Mouse (Mus musculus): ENCODE measurements around the gene D1Ertd622e. TPM values are rescaled to one million over a fixed set of nuclear protein-coding genes. Genes with fewer than 3 reads are reported as not detected.

The D1Ertd622e gene
- polyA plus RNA-seq, 1 experiment from 2014 or later = 13.2 TPM

DNA sequence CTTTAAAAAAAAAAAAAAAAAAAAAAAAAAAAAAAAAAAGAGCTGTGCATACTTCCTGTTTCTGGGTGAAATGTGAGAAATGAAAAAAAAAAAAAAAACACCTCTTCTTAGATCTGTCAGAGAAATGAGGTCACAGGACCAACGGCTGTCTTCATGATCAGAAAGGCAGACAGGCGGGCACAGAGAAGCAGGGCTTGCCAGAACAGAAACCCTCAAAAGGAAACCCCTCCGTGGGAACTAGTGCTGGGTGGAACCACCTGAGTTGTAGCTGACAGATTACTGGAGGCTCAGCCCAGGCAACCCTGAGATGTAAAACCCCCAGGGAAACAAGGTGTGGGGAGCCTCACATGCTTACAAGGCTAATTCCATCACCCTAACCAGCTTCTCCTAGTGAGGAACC lies 81.6 kb downstream of the D1Ertd622e start:
- TF ChIP-seq EP300 (IDR thresholded peaks at IDR 0.05) = no peak
- no peak overlapping the region for H3K4me2 ChIP-seq (replicated peaks; ENCODE audit: low read depth, low read length)
- H3K9ac ChIP-seq (replicated peaks; ENCODE audit: low read depth) = no peak overlapping the region
- no peaks in the 10 kb centered on the region for H3K36me3 ChIP-seq (ENCODE audit: insufficient read depth, low read length)
- DNase-seq (ENCODE audit: low spot score) (no peak), ATAC-seq (no peak)
- no peaks in the 10 kb centered on the region for H3K27me3 ChIP-seq (replicated peaks; ENCODE audit: insufficient read depth, low read length)
- WGBS = 64% methylated on average over 3 of the region's 3 CpGs
- H3K9me3 ChIP-seq (ENCODE audit: low read length) = no peaks in the 10 kb centered on the region
- H3K27ac ChIP-seq (ENCODE audit: low read length) = no peak overlapping the region
- H3K4me3 ChIP-seq (ENCODE audit: low read depth, low read length) = no peak overlapping the region
- no peaks in the 10 kb centered on the region for H3K4me1 ChIP-seq (ENCODE audit: insufficient read depth, low read depth, low read length)

DNA sequence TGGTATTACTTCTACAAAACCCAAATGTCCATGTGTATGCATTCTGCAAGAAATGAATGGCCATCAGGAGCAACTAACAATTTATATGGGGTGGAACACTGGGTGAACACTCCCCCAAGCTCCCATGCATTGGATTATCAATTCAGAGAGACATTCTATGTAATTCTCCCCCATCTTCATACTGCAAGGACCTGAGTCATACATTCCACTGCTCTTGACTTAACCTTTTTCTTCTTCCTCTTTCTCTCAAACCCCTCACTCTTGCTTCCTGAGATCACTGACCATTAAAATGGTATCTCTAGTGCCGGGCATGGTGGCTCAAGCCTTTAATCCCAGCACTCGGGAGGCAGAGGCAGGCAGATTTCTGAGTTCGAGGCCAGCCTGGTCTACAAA lies 83.9 kb downstream of the D1Ertd622e start:
- ATAC-seq (no peak), DNase-seq (ENCODE audit: low spot score) (no peak)
- Histone ChIP-seq H3K27me3 (replicated peaks; ENCODE audit: insufficient read depth, low read length) (no peaks in the 10 kb centered on the region), H3K4me3 (ENCODE audit: low read depth, low read length) (no peak overlapping the region), H3K9me3 (ENCODE audit: low read length) (no peaks in the 10 kb centered on the region), H3K27ac (ENCODE audit: low read length) (no peak overlapping the region), H3K9ac (replicated peaks; ENCODE audit: low read depth) (no peak overlapping the region), H3K36me3 (ENCODE audit: insufficient read depth, low read length) (no peaks in the 10 kb centered on the region), H3K4me1 (ENCODE audit: insufficient read depth, low read depth, low read length) (no peaks in the 10 kb centered on the region), H3K4me2 (replicated peaks; ENCODE audit: low read depth, low read length) (no peak overlapping the region)
- TF ChIP-seq CTCF (IDR thresholded peaks at IDR 0.05) (no peak), EP300 (IDR thresholded peaks at IDR 0.05) (no peak)
- WGBS = 86% methylated on average over 3 of the region's 3 CpGs

- DNase-seq (ENCODE audit: low spot score) = no peak
- Histone ChIP-seq H3K27ac (ENCODE audit: low read length) (no peak overlapping the region), H3K4me1 (ENCODE audit: insufficient read depth, low read depth, low read length) (no peaks in the 10 kb centered on the region), H3K27me3 (replicated peaks; ENCODE audit: insufficient read depth, low read length) (no peaks in the 10 kb centered on the region), H3K36me3 (ENCODE audit: insufficient read depth, low read length) (no peaks in the 10 kb centered on the region), H3K4me3 (ENCODE audit: low read depth, low read length) (no peak overlapping the region), H3K4me2 (replicated peaks; ENCODE audit: low read depth, low read length) (no peak overlapping the region), H3K9ac (replicated peaks; ENCODE audit: low read depth) (no peak overlapping the region), H3K9me3 (ENCODE audit: low read length) (no peaks in the 10 kb centered on the region)
- ATAC-seq = no peak
- TF ChIP-seq EP300 (IDR thresholded peaks at IDR 0.05) (no peak), CTCF (IDR thresholded peaks at IDR 0.05) (no peak)
- 65% methylated on average over 2 of the region's 2 CpGs for WGBS
These were observed 84.5 kb downstream of the D1Ertd622e start for GRCm38 (mm10) chr1:97577062-97578024.

GRCm38 (mm10) chr1:97576576-97576975 lies 85.3 kb downstream of the D1Ertd622e start:
- no peak overlapping the region for H3K9ac ChIP-seq (replicated peaks; ENCODE audit: low read depth)
- no peak for TF ChIP-seq CTCF (IDR thresholded peaks at IDR 0.05)
- TF ChIP-seq EP300 (IDR thresholded peaks at IDR 0.05) = no peak
- H3K27me3 ChIP-seq (replicated peaks; ENCODE audit: insufficient read depth, low read length) = no peaks in the 10 kb centered on the region
- no peak for ATAC-seq
- DNase-seq (ENCODE audit: low spot score) = no peak
- H3K4me3 ChIP-seq (ENCODE audit: low read depth, low read length) = no peak overlapping the region
- no peak overlapping the region for H3K27ac ChIP-seq (ENCODE audit: low read length)
- no peaks in the 10 kb centered on the region for H3K36me3 ChIP-seq (ENCODE audit: insufficient read depth, low read length)
- H3K4me1 ChIP-seq (ENCODE audit: insufficient read depth, low read depth, low read length) = no peaks in the 10 kb centered on the region
- H3K4me2 ChIP-seq (replicated peaks; ENCODE audit: low read depth, low read length) = no peak overlapping the region
- 85% methylated on average over 3 of the region's 3 CpGs for WGBS
- no peaks in the 10 kb centered on the region for H3K9me3 ChIP-seq (ENCODE audit: low read length)

DNA sequence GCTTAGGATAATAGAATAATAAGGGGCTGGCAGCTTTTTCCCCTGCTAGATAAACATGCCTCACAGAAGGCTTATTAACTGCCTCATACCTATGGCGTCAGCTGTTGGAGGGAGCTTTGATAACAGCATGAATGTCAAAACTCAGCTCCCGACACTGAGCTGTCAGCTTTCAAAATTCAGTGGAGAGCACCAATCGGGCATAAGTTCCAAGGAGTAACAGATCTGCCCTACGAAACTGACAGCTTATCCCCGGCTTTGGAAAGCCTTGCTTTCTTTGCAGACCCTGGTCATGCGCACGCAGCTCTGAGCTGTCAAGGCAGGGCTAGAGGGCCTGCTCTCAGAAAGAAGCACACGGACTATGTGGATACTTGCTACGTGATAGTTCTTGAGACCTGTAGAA lies 91.1 kb downstream of the D1Ertd622e start:
- no peak for TF ChIP-seq CTCF (IDR thresholded peaks at IDR 0.05)
- no peak for TF ChIP-seq EP300 (IDR thresholded peaks at IDR 0.05)
- 49% methylated on average over 9 of the region's 9 CpGs for WGBS
- H3K27ac ChIP-seq (ENCODE audit: low read length) = no peak overlapping the region

GRCm38 (mm10) chr1:97567956-97568355 lies 93.9 kb downstream of the D1Ertd622e start:
- H3K4me3 ChIP-seq (ENCODE audit: low read depth, low read length) = no peak overlapping the region
- H3K9me3 ChIP-seq (ENCODE audit: low read length) = no peaks in the 10 kb centered on the region
- no peak overlapping the region for H3K9ac ChIP-seq (replicated peaks; ENCODE audit: low read depth)
- H3K27ac ChIP-seq (ENCODE audit: low read length) = no peak overlapping the region
- no peak overlapping the region for H3K4me2 ChIP-seq (replicated peaks; ENCODE audit: low read depth, low read length)
- no peak for ATAC-seq
- WGBS = 83% methylated on average over 4 of the region's 4 CpGs
- no peaks in the 10 kb centered on the region for H3K27me3 ChIP-seq (replicated peaks; ENCODE audit: insufficient read depth, low read length)
- no peaks in the 10 kb centered on the region for H3K36me3 ChIP-seq (ENCODE audit: insufficient read depth, low read length)
- TF ChIP-seq EP300 (IDR thresholded peaks at IDR 0.05) (no peak), CTCF (IDR thresholded peaks at IDR 0.05) (no peak)
- no peak for DNase-seq (ENCODE audit: low spot score)
- H3K4me1 ChIP-seq (ENCODE audit: insufficient read depth, low read depth, low read length) = no peaks in the 10 kb centered on the region

More for the DNA sequence above, 91.1 kb downstream of the D1Ertd622e start:
- Histone ChIP-seq H3K4me1 (ENCODE audit: insufficient read depth, low read depth, low read length) (no peaks in the 10 kb centered on the region), H3K4me3 (ENCODE audit: low read depth, low read length) (no peak overlapping the region), H3K27me3 (replicated peaks; ENCODE audit: insufficient read depth, low read length) (no peaks in the 10 kb centered on the region), H3K36me3 (ENCODE audit: insufficient read depth, low read length) (no peaks in the 10 kb centered on the region), H3K9me3 (ENCODE audit: low read length) (no peaks in the 10 kb centered on the region), H3K4me2 (replicated peaks; ENCODE audit: low read depth, low read length) (no peak overlapping the region), H3K9ac (replicated peaks; ENCODE audit: low read depth) (no peak overlapping the region)
- DNase-seq (ENCODE audit: low spot score) (no peak), ATAC-seq (no peak)

Measured in lung, postnatal 0 days (tissue).